Mouse (Mus musculus) stomach, embryonic 15.5 days (tissue): ENCODE results near the gene Trp53i13. TPM values are rescaled to one million over a fixed set of nuclear protein-coding genes. Genes with fewer than 3 reads are reported as not detected.

Source experiments
- ATAC-seq: fragments of 200-750 bp; cut with Nextera tagmentation; 2 replicates; pipeline ENCODE4 v1.8.0; 2017; ENCODE audit warnings: low read depth, moderate number of reproducible peaks, moderate TSS enrichment; ENCODE audit not compliant: insufficient read depth, low FRiP score
- H3K27ac ChIP-seq: fragments of 300-500 bp; sonication (generic); 2 replicates; pipeline ENCODE4 v1.5.1; 2015; ENCODE audit warnings: mild to moderate bottlenecking, inconsistent platforms
- H3K27me3 ChIP-seq: fragments of 300-500 bp; sonication (generic); replicated peaks from 2 replicates; pipeline ENCODE4 v1.6.1; 2015; ENCODE audit warnings: inconsistent platforms
- H3K36me3 ChIP-seq: fragments of 300-500 bp; sonication (generic); 2 replicates; pipeline ENCODE4 v1.6.1; 2015; ENCODE audit warnings: inconsistent platforms
- H3K4me1 ChIP-seq: fragments of 300-500 bp; sonication (generic); 2 replicates; pipeline ENCODE4 v1.6.1; 2015; ENCODE audit warnings: inconsistent platforms
- H3K4me2 ChIP-seq: fragments of 300-500 bp; sonication (generic); 2 replicates; pipeline ENCODE4 v1.6.1; 2015; ENCODE audit warnings: mild to moderate bottlenecking, inconsistent platforms
- H3K4me3 ChIP-seq: fragments of 300-500 bp; sonication (generic); replicated peaks from 2 replicates; pipeline ENCODE4 v1.5.1; 2015; ENCODE audit warnings: inconsistent platforms
- H3K9ac ChIP-seq: fragments of 300-500 bp; sonication (generic); 2 replicates; pipeline ENCODE4 v1.6.1; 2015; ENCODE audit warnings: inconsistent platforms
- H3K9me3 ChIP-seq: fragments of 300-500 bp; sonication (generic); 2 replicates; pipeline ENCODE4 v1.6.1; 2016; ENCODE audit warnings: inconsistent platforms
- WGBS: fragments of 180-500 bp; shearing (Covaris S2); methylation state at CpG from one replicate; pipeline ENCODE4 v1.1.7; 2015; 5-methylcytosine and 5-hydroxymethylcytosine counted together
- polyA plus RNA-seq: library from polyadenylated mRNA; unstranded; fragments of >200 nt; fragmentation: Nextera tagmentation; extraction: Ambion mirVana; gene quantifications from 2 replicates; pipeline ENCODE4 v1.2.1, GENCODE M21; 2015

Gene Trp53i13
- polyA plus RNA-seq, 1 experiment from 2014 or later, result 35.8 TPM

DNA sequence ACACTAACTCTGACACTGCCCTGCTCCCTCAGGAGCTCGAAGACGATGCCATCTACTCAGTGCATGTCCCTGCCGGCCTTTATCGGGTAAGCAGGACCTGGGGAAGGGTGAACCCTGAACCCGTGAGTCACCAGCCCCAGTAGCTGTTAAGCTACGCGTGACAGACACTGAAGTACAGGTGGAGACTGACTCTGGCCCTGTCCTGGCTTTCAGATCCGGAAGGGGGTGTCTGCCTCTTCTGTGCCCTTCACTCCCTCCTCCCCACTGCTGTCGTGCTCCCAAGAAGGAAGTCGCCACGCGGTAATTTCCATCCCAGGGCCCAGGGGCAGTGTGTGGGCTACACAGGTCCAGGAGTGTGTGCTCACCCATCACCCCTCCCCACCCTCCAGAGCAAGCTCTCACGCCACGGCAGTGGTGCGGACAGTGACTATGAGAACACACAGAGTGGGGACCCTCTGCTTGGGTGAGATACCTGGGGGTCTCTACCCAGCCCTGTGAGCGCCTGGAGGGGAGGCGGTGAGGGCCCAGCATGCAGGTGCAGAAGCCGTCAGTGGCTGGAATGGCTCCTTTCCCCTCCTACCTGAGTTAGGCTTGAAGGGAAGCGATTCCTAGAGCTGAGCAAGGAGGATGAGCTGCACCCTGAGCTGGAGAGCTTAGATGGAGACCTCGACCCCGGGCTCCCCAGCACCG lies 10.3 kb downstream of the Trp53i13 start:
- 86% methylated on average over 22 of the region's 22 CpGs for WGBS
- Histone ChIP-seq H3K9ac (no peak overlapping the region), H3K9me3 (no peaks in the 10 kb centered on the region), H3K4me2 (no peak overlapping the region), H3K4me1 (peaks cover 16% of the 10 kb centered on the region), H3K27me3 (no peaks in the 10 kb centered on the region), H3K27ac (no peak overlapping the region), H3K4me3 (no peak overlapping the region), H3K36me3 (peaks cover 51% of the 10 kb centered on the region)
- no peak for ATAC-seq

DNA sequence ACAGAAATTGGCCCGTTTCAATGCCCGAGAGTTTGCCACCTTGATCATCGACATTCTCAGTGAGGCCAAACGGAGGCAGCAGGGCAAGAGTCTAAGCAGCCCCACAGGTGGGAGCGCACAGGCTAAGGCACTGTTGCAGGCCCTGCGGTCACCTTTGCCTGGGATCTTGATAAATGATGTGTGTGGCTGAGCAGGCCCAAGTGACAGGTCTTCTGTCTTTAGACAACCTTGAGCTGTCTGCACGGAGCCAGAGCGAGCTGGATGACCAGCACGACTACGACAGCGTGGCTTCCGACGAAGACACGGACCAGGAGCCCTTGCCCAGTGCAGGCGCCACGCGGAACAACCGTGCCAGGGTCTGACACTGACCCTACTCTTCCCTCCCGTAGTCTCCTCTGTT lies 11.4 kb downstream of the Trp53i13 start:
- H3K9me3 ChIP-seq, result no peaks in the 10 kb centered on the region
- H3K4me1 ChIP-seq, result peaks cover 23% of the 10 kb centered on the region
- 92% methylated on average over 19 of the region's 19 CpGs for WGBS
- H3K4me3 ChIP-seq, result no peak overlapping the region
- no peak for ATAC-seq
- H3K9ac ChIP-seq, result no peak overlapping the region
- no peak overlapping the region for H3K4me2 ChIP-seq
- no peaks in the 10 kb centered on the region for H3K27me3 ChIP-seq
- no peak overlapping the region for H3K27ac ChIP-seq
- H3K36me3 ChIP-seq, result peaks cover 58% of the 10 kb centered on the region

- no peak overlapping the region for H3K27ac ChIP-seq
- no peak overlapping the region for H3K4me3 ChIP-seq
- H3K4me1 ChIP-seq, result peaks cover 22% of the 10 kb centered on the region
- ATAC-seq, result no peak
- no peaks in the 10 kb centered on the region for H3K9me3 ChIP-seq
- 67% methylated on average over 3 of the region's 3 CpGs for WGBS
- H3K4me2 ChIP-seq, result no peak overlapping the region
- no peaks in the 10 kb centered on the region for H3K27me3 ChIP-seq
- H3K36me3 ChIP-seq, result peaks cover 58% of the 10 kb centered on the region
- H3K9ac ChIP-seq, result no peak overlapping the region
Observed at GRCm38 (mm10) chr11:77503511-77503910, 12.3 kb downstream of the Trp53i13 start.

DNA sequence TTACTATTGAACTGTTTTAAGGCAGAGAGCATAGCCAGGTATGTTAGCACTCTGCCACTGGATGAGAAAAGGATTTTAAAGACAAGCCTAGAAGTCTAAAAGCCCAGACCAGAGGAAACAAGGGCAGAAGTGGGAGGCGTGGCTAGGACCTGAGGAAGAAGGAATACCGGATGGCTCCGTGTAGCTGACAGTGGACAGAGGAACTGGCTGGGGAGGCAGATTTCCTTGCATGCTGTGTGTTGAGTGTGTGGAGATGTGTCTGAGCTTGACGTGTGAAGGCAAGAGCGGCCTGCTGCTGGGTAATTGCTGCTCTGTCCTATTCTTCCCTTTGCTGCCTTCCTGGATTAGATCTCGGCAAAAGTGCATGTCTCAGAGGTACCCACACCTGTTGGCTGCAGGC lies 13.3 kb downstream of the Trp53i13 start:
- no peaks in the 10 kb centered on the region for H3K9me3 ChIP-seq
- no peak for ATAC-seq
- H3K9ac ChIP-seq, result no peak overlapping the region
- H3K27ac ChIP-seq, result 0 out of 2 replicates have a peak overlapping the region, but pooled peaks have one; percentile 16
- H3K4me3 ChIP-seq, result no peak overlapping the region
- WGBS, result 84% methylated on average over 6 of the region's 6 CpGs
- H3K4me2 ChIP-seq, result no peak overlapping the region
- peaks cover 25% of the 10 kb centered on the region for H3K4me1 ChIP-seq
- peaks cover 57% of the 10 kb centered on the region for H3K36me3 ChIP-seq
- H3K27me3 ChIP-seq, result no peaks in the 10 kb centered on the region

DNA sequence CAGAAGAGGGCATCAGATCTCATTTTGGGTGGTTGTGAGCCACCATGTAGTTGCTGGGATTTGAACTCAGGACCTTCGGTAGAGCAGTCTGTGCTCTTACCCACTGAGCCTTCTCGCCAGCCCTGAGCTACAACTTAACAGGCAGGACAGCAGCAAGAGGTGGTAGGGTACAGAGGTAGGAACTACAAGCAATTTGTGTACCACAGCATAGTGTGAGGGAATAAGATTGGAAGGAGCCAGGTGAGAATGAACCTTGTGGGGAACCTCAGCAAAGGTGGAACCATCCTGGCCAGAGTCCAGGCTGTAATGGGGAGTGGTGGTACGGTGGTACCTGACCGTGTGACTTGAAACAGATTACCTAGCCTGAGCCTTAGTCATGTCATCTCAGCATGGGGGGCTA lies 13.8 kb downstream of the Trp53i13 start:
- Histone ChIP-seq H3K4me3 (no peak overlapping the region), H3K4me1 (peaks cover 29% of the 10 kb centered on the region), H3K4me2 (no peak overlapping the region), H3K36me3 (peaks cover 53% of the 10 kb centered on the region), H3K9ac (no peak overlapping the region), H3K27me3 (no peaks in the 10 kb centered on the region), H3K27ac (no peak overlapping the region), H3K9me3 (no peaks in the 10 kb centered on the region)
- no peak for ATAC-seq
- WGBS, result 90% methylated on average over 4 of the region's 4 CpGs

- 18% methylated on average over 5 of the region's 5 CpGs for WGBS
- Histone ChIP-seq H3K4me3 (no peak overlapping the region), H3K4me2 (no peak overlapping the region), H3K36me3 (peaks cover 47% of the 10 kb centered on the region), H3K9ac (no peak overlapping the region), H3K9me3 (no peaks in the 10 kb centered on the region), H3K4me1 (peaks cover 32% of the 10 kb centered on the region), H3K27ac (no peak overlapping the region), H3K27me3 (no peaks in the 10 kb centered on the region)
- ATAC-seq, result no peak
Observed at GRCm38 (mm10) chr11:77501392-77501791, 14.4 kb downstream of the Trp53i13 start.

GRCm38 (mm10) chr11:77500361-77501325 lies 15.1 kb downstream of the Trp53i13 start:
- H3K4me1 ChIP-seq, result peaks cover 36% of the 10 kb centered on the region
- 77% methylated on average over 17 of the region's 17 CpGs for WGBS

GRCm38 (mm10) chr11:77499354-77499753 lies 16.4 kb downstream of the Trp53i13 start:
- Histone ChIP-seq H3K9ac (no peak overlapping the region), H3K4me3 (no peak overlapping the region), H3K9me3 (no peaks in the 10 kb centered on the region), H3K27me3 (no peaks in the 10 kb centered on the region), H3K4me2 (no peak overlapping the region), H3K4me1 (peaks cover 49% of the 10 kb centered on the region), H3K36me3 (peaks cover 28% of the 10 kb centered on the region), H3K27ac (no peak overlapping the region)
- ATAC-seq, result no peak
- 85% methylated on average over 7 of the region's 7 CpGs for WGBS

More at GRCm38 (mm10) chr11:77500361-77501325, 15.1 kb downstream of the Trp53i13 start:
- H3K4me2 ChIP-seq, result no peak overlapping the region
- H3K27me3 ChIP-seq, result no peaks in the 10 kb centered on the region
- H3K4me3 ChIP-seq, result no peak overlapping the region
- H3K9ac ChIP-seq, result no peak overlapping the region
- H3K36me3 ChIP-seq, result peaks cover 40% of the 10 kb centered on the region
- no peak overlapping the region for H3K27ac ChIP-seq
- no peaks in the 10 kb centered on the region for H3K9me3 ChIP-seq
- no peak for ATAC-seq

DNA sequence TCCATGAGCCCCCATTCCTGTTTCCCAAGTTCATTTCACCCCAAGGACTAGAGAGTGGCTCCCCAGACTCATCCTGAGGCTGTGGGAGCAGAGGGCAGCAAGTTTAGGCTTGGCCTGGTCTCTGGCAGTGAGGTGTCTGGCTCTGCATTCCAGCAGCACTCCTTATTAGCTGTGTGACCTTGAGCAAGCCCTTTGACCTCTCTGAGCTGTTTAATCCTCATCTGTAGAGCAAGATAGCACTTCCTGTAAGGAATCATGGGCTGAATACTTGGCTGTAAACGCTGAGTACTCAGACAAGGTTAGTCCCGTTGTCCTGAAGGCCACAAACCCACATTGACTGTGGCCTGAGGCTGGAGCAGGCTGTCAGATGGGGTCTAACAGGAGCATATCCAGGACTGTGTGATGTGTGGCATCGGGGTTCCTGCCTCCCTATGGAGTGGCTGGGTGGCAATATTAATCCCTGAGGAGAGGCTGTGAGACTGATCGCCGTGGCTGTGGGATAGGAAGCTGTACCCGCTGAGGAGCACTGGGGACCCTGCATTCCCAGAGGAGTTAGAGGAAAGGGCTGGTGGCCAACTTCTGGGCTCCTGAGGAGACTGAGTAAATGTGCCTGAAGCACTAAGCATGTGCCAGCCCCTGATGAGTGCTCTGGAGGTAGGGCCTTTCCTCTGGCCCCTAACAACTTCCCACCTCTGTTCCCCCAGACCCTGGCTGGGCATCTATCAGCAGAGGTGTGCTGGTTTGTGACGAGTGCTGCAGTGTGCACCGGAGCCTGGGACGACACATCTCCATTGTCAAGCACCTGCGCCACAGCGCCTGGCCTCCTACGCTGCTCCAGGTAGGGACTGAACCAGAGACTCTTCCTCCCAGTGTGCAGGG lies 17.3 kb downstream of the Trp53i13 start:
- Histone ChIP-seq H3K9me3 (no peaks in the 10 kb centered on the region), H3K4me3 (no peak overlapping the region), H3K27ac (no peak overlapping the region), H3K36me3 (peaks cover 20% of the 10 kb centered on the region), H3K27me3 (no peaks in the 10 kb centered on the region), H3K9ac (no peak overlapping the region), H3K4me1 (peaks cover 52% of the 10 kb centered on the region), H3K4me2 (no peak overlapping the region)
- no peak for ATAC-seq
- 78% methylated on average over 12 of the region's 12 CpGs for WGBS

DNA sequence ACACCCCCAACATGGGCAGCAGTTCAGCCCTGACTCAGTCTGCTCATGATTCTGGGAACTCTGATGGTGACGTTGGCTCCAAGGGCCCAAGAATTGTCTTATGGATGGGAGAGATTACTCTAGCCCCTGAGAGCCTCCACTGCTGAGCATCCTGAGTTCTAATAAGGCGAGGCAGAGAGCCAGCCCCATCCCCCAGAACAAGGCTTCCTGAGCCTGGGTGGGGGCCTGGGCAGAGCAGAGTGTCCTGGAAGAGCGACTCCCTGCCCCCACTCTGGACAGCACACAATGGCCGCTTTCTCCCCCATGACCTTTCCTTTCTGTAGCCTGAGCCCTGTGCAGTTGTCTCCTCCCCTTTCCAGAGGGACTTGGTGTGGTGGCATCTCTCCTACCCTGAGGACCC lies 17.9 kb downstream of the Trp53i13 start:
- 63% methylated on average over 4 of the region's 4 CpGs for WGBS
- Histone ChIP-seq H3K4me1 (peaks cover 46% of the 10 kb centered on the region), H3K4me3 (no peak overlapping the region), H3K9ac (no peak overlapping the region), H3K4me2 (no peak overlapping the region), H3K9me3 (no peaks in the 10 kb centered on the region), H3K27ac (peak overlapping the region; percentile 7; the same call in 1 of the 2 replicates), H3K36me3 (peaks cover 13% of the 10 kb centered on the region), H3K27me3 (no peaks in the 10 kb centered on the region)
- no peak for ATAC-seq

DNA sequence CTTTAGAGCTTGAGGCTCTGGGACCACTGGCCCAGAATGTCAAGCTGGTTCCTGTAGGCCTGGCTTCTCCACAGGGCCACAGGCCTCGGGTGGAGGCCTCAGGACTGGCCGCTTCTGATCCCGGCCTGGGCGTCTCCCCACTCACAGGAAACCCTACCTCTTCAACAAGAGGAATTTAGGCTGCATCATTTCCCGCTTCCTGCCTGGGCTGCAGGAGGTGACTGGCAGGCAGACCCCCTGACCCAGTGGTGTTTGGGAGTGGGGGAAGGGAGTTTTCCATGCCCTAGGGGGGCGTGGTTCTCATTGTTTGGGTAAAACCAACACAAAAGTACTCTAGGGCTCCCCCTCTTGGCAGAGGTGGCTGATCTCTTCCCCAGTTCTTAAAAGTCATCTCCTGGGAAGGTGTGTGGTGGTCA lies 18.4 kb downstream of the Trp53i13 start:
- Histone ChIP-seq H3K36me3 (peaks cover 8% of the 10 kb centered on the region), H3K27me3 (no peaks in the 10 kb centered on the region), H3K4me1 (peaks cover 49% of the 10 kb centered on the region), H3K27ac (peak overlapping the region; percentile 26), H3K4me2 (no peak overlapping the region), H3K9me3 (no peaks in the 10 kb centered on the region), H3K4me3 (no peak overlapping the region), H3K9ac (no peak overlapping the region)
- WGBS, result 34% methylated on average over 6 of the region's 6 CpGs
- ATAC-seq, result no peak
